Mouse (Mus musculus): ENCODE results near the gene Snx27. TPM values are rescaled to one million over a fixed set of nuclear protein-coding genes. Genes with fewer than 3 reads are reported as not detected.
A peak's percentile ranks its signal among the peaks of the same experiment; 100 is the strongest.

Snx27 gene
- polyA plus RNA-seq, 1 experiment = 55.9 TPM

GRCm38 (mm10) chr3:94595871-94596287, 13.4 kb upstream of the Snx27 start:
- no peak overlapping the region for H3K27ac ChIP-seq (ENCODE audit: insufficient read depth, low read length)
- no peak overlapping the region for H3K4me3 ChIP-seq (replicated peaks; ENCODE audit: insufficient read depth, low read depth, low read length)
- TF ChIP-seq POLR2A (IDR thresholded peaks at IDR 0.05; ENCODE audit: borderline replicate concordance, insufficient read depth, low read length) = no peak
- DNase-seq = no peak
- no peaks in the 10 kb centered on the region for H3K27me3 ChIP-seq (ENCODE audit: control insufficient read depth, insufficient read depth, low read length)
- no peaks in the 10 kb centered on the region for H3K4me1 ChIP-seq (ENCODE audit: control insufficient read depth, insufficient read depth, low read length)
- WGBS = 85% methylated on average over 6 of the region's 6 CpGs

- TF ChIP-seq POLR2A (IDR thresholded peaks at IDR 0.05; ENCODE audit: borderline replicate concordance, insufficient read depth, low read length) (no peak), CTCF (IDR thresholded peaks at IDR 0.05; ENCODE audit: borderline replicate concordance, insufficient read depth, low read depth, low read length) (no peak)
- DNase-seq = no peak
- Histone ChIP-seq H3K4me3 (replicated peaks; ENCODE audit: insufficient read depth, low read depth, low read length) (no peak overlapping the region), H3K27ac (ENCODE audit: insufficient read depth, low read length) (no peak overlapping the region), H3K4me1 (ENCODE audit: control insufficient read depth, insufficient read depth, low read length) (no peaks in the 10 kb centered on the region), H3K27me3 (ENCODE audit: control insufficient read depth, insufficient read depth, low read length) (no peaks in the 10 kb centered on the region)
- 83% methylated on average over 5 of the region's 5 CpGs for WGBS
These were observed 8.6 kb upstream of the Snx27 start for GRCm38 (mm10) chr3:94591066-94591465.

DNA sequence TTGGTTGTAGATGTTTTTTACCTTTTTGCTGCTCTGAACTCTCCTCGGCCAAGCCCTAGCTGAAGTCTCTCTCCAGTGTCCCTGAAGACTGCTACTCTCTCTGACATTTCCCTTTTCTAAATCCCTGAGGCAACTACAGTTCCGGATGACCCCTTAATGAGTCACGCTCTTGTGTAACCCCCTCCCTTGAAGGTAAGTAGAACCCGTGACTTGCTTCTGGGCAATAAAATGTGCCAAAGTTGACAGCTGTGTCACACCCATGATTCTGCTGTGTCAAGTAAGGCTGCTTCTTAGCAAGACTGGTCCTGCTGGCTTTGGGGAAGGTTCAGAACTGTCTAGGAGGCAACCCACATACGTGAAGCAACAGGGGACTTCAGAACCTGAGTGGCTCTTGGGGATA, 5.4 kb upstream of the Snx27 start:
- 65% methylated on average over 5 of the region's 5 CpGs for WGBS
- TF ChIP-seq CTCF (IDR thresholded peaks at IDR 0.05; ENCODE audit: borderline replicate concordance, insufficient read depth, low read depth, low read length) = no peak
- TF ChIP-seq POLR2A (IDR thresholded peaks at IDR 0.05; ENCODE audit: borderline replicate concordance, insufficient read depth, low read length) = no peak
- H3K27me3 ChIP-seq (ENCODE audit: control insufficient read depth, insufficient read depth, low read length) = no peaks in the 10 kb centered on the region
- H3K27ac ChIP-seq (ENCODE audit: insufficient read depth, low read length) = no peak overlapping the region
- H3K4me3 ChIP-seq (replicated peaks; ENCODE audit: insufficient read depth, low read depth, low read length) = no peak overlapping the region
- no peak for DNase-seq
- H3K4me1 ChIP-seq (ENCODE audit: control insufficient read depth, insufficient read depth, low read length) = no peaks in the 10 kb centered on the region

GRCm38 (mm10) chr3:94582944-94583343, 428 bp upstream of the Snx27 start:
- Histone ChIP-seq H3K4me1 (ENCODE audit: control insufficient read depth, insufficient read depth, low read length) (peaks cover 6% of the 10 kb centered on the region), H3K4me3 (replicated peaks; ENCODE audit: insufficient read depth, low read depth, low read length) (peak overlapping the region; percentile 81), H3K27me3 (ENCODE audit: control insufficient read depth, insufficient read depth, low read length) (no peaks in the 10 kb centered on the region), H3K27ac (ENCODE audit: insufficient read depth, low read length) (no peak overlapping the region)
- 68% methylated on average over 7 of the region's 7 CpGs for WGBS
- no peak for DNase-seq
- TF ChIP-seq CTCF (IDR thresholded peaks at IDR 0.05; ENCODE audit: borderline replicate concordance, insufficient read depth, low read depth, low read length) (no peak), POLR2A (IDR thresholded peaks at IDR 0.05; ENCODE audit: borderline replicate concordance, insufficient read depth, low read length) (no peak)

- TF ChIP-seq CTCF (IDR thresholded peaks at IDR 0.05; ENCODE audit: borderline replicate concordance, insufficient read depth, low read depth, low read length) (no peak), POLR2A (IDR thresholded peaks at IDR 0.05; ENCODE audit: borderline replicate concordance, insufficient read depth, low read length) (no peak)
- Histone ChIP-seq H3K4me3 (replicated peaks; ENCODE audit: insufficient read depth, low read depth, low read length) (peak overlapping the region; percentile 81), H3K4me1 (ENCODE audit: control insufficient read depth, insufficient read depth, low read length) (peaks cover 6% of the 10 kb centered on the region), H3K27me3 (ENCODE audit: control insufficient read depth, insufficient read depth, low read length) (no peaks in the 10 kb centered on the region), H3K27ac (ENCODE audit: insufficient read depth, low read length) (peak overlapping the region; percentile 14)
- DNase-seq = no peak
- WGBS = 1% methylated on average over 48 of the region's 48 CpGs
These were observed 592 bp downstream of the Snx27 start for GRCm38 (mm10) chr3:94581793-94582455.

DNA sequence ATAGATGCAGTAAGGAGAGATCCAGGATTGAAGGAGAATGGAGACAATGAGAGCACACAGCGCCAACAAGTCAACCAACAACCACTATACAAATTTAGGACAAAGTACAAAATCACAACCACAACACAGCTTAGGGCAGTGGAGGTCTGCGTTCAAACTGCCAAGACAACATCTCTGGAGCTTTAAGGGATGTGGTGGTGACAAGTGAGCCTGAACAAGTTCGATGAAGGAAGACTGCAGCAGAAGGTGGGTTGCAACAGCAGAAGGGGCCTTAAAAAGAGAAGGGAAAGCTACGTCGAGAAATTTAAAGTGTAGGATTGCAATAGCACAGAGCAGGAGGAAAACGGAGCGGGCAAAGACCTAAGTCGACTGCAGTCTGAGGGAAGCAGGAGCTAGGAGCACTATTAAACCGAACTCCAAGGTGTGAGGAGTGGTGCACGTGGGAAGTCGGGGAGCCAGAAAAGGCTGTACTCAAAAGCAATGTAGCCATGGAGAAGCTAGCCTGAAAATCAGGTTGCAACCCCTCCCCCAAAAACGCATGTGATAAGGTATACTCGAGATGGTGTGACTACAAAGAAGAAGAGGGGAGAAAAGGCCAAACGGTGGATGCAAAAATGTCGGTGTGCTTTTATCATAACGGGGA, 1.3 kb downstream of the Snx27 start:
- 2% methylated on average over 16 of the region's 16 CpGs for WGBS
- TF ChIP-seq POLR2A (IDR thresholded peaks at IDR 0.05; ENCODE audit: borderline replicate concordance, insufficient read depth, low read length) = no peak
- no peak for TF ChIP-seq CTCF (IDR thresholded peaks at IDR 0.05; ENCODE audit: borderline replicate concordance, insufficient read depth, low read depth, low read length)
- Histone ChIP-seq H3K4me3 (replicated peaks; ENCODE audit: insufficient read depth, low read depth, low read length) (peak overlapping the region; percentile 81), H3K27me3 (ENCODE audit: control insufficient read depth, insufficient read depth, low read length) (no peaks in the 10 kb centered on the region), H3K4me1 (ENCODE audit: control insufficient read depth, insufficient read depth, low read length) (peaks cover 6% of the 10 kb centered on the region), H3K27ac (ENCODE audit: insufficient read depth, low read length) (no peak overlapping the region)
- peak; percentile 23 to 25 for DNase-seq

- H3K4me1 ChIP-seq (ENCODE audit: control insufficient read depth, insufficient read depth, low read length) = peaks cover 3% of the 10 kb centered on the region
- H3K4me3 ChIP-seq (replicated peaks; ENCODE audit: insufficient read depth, low read depth, low read length) = no peak overlapping the region
- no peaks in the 10 kb centered on the region for H3K27me3 ChIP-seq (ENCODE audit: control insufficient read depth, insufficient read depth, low read length)
- TF ChIP-seq POLR2A (IDR thresholded peaks at IDR 0.05; ENCODE audit: borderline replicate concordance, insufficient read depth, low read length) (no peak), CTCF (IDR thresholded peaks at IDR 0.05; ENCODE audit: borderline replicate concordance, insufficient read depth, low read depth, low read length) (no peak)
- 79% methylated on average over 6 of the region's 6 CpGs for WGBS
- DNase-seq = no peak
- H3K27ac ChIP-seq (ENCODE audit: insufficient read depth, low read length) = no peak overlapping the region
These were observed 8.0 kb downstream of the Snx27 start for GRCm38 (mm10) chr3:94574506-94574905.

DNA sequence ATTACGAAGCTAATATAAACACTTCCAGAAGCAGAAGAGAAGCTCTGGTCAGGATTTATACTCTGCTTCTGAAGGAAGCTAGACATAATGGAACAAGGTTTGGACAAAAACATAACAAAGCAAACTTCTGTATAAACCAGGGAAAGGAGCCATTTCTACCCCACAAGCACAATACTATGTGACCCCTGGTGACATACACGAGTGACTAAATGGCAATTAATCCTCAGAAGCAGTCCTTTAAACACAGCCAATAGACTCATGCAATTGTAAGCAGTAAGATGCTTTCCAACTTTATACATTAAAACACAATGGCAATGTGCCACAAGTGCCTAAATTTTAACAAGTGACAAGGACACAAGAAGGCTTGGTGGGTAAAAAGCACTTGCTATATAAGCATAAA, 15.3 kb downstream of the Snx27 start:
- 72% methylated on average over 2 of the region's 2 CpGs for WGBS
- no peak overlapping the region for H3K4me3 ChIP-seq (replicated peaks; ENCODE audit: insufficient read depth, low read depth, low read length)
- no peaks in the 10 kb centered on the region for H3K27me3 ChIP-seq (ENCODE audit: control insufficient read depth, insufficient read depth, low read length)
- TF ChIP-seq CTCF (IDR thresholded peaks at IDR 0.05; ENCODE audit: borderline replicate concordance, insufficient read depth, low read depth, low read length) (no peak), POLR2A (IDR thresholded peaks at IDR 0.05; ENCODE audit: borderline replicate concordance, insufficient read depth, low read length) (no peak)
- no peak overlapping the region for H3K27ac ChIP-seq (ENCODE audit: insufficient read depth, low read length)
- no peak for DNase-seq
- H3K4me1 ChIP-seq (ENCODE audit: control insufficient read depth, insufficient read depth, low read length) = no peaks in the 10 kb centered on the region
